Mouse (Mus musculus) forebrain, embryonic 16.5 days (tissue): ENCODE measurements around the gene Sirt2. TPM values are rescaled to one million over a fixed set of nuclear protein-coding genes. Genes with fewer than 3 reads are reported as not detected.

Experiments
- ATAC-seq: fragments of 200-750 bp; cut with Nextera tagmentation; 2 replicates; pipeline ENCODE4 v1.8.0; 2017; ENCODE audit warnings: mild to moderate bottlenecking, moderate library complexity
- H3K27ac ChIP-seq: fragments of 300-500 bp; sonication (generic); 2 replicates; pipeline ENCODE4 v1.5.1; 2014; ENCODE audit warnings: low read length, control low read depth
- H3K27me3 ChIP-seq: fragments of 300-500 bp; sonication (generic); replicated peaks from 2 replicates; pipeline ENCODE4 v1.6.1; 2014; ENCODE audit warnings: low read length; ENCODE audit not compliant: control insufficient read depth, insufficient read depth
- H3K36me3 ChIP-seq: fragments of 300-500 bp; sonication (generic); 2 replicates; pipeline ENCODE4 v1.6.1; 2014; ENCODE audit not compliant: control insufficient read depth, insufficient read depth
- H3K4me1 ChIP-seq: fragments of 300-500 bp; sonication (generic); replicated peaks from 2 replicates; pipeline ENCODE4 v1.6.1; 2014; ENCODE audit warnings: low read length; ENCODE audit not compliant: control insufficient read depth, insufficient read depth
- H3K4me2 ChIP-seq: fragments of 300-500 bp; sonication (generic); 2 replicates; pipeline ENCODE4 v1.6.1; 2014; ENCODE audit warnings: mild to moderate bottlenecking, low read length, control low read depth
- H3K4me3 ChIP-seq: fragments of 300-500 bp; sonication (generic); replicated peaks from 2 replicates; pipeline ENCODE4 v1.5.1; 2014; ENCODE audit warnings: mild to moderate bottlenecking, low read length, control low read depth
- H3K9ac ChIP-seq: fragments of 300-500 bp; sonication (generic); replicated peaks from 2 replicates; pipeline ENCODE4 v1.6.1; 2014; ENCODE audit warnings: low read depth, low read length, control low read depth
- H3K9me3 ChIP-seq: fragments of 300-500 bp; sonication (generic); 2 replicates; pipeline ENCODE4 v1.6.1; 2016; ENCODE audit warnings: low read length; ENCODE audit not compliant: control insufficient read depth
- WGBS: fragments of 180-500 bp; shearing (Covaris S2); extraction: QIAGEN DNeasy Blood & Tissue Kit; methylation state at CpG from one replicate; pipeline ENCODE4 v1.1.7; 2014; 5-methylcytosine and 5-hydroxymethylcytosine counted together
- polyA plus RNA-seq: library from polyadenylated mRNA; unstranded; fragments of >200 nt; fragmentation: Nextera tagmentation; extraction: Ambion mirVana; gene quantifications from 2 replicates; pipeline ENCODE4 v1.2.1, GENCODE M21; 2015

Gene Sirt2
- 107 and 122 TPM in 2 replicates for polyA plus RNA-seq

DNA sequence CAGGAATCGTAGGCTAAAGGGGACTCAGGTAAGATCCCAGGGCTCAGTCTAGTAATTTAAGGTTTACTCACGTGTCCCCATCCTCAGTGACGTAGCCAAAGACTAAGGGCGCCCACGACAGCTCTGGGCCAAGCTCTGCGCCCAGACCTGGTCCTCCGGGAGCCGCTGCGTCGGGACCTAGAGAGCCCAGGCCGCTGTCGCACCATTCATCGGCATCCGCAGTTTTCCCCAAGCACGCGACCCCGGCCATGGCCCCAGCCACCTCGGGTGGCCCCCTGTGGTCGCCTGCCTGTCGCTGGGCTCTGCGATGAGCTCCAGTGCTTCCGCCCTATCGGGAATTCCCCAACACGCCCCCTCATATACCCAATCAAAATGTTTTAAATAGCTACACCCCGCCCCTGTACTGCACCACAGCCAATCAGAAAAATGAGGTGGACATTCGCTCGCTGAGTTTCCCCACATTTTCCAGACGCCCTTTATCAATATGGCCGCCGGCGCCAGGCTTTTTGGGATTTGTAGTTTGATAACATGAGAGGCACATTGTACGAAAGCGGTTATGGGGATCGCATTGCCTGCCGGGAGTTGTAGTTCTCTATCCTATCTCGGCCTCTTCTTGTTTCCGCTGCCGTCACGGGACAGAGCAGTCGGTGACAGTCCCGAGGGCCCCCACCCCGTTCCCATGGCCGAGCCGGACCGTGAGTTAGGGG is at the start of gene Sirt2:
Gene Sirt2, plus strand, starts transcription at position 563 of the 707 bp plus-strand sequence.
- Histone ChIP-seq H3K9ac (peak within 1 kb of the TSS; percentile 79), H3K4me3 (peak within 1 kb of the TSS; percentile 86), H3K27ac (no peak within 1 kb of the TSS), H3K4me1 (peaks cover 19% of the 10 kb centered on the region), H3K4me2 (peak within 1 kb of the TSS; percentile 83), H3K27me3 (no peaks in the 10 kb centered on the region), H3K36me3 (peaks cover 4% of the 10 kb centered on the region; the same call in 1 of the 2 replicates), H3K9me3 (no peaks in the 10 kb centered on the region)
- WGBS, result under 1% methylated on average over 45 of the region's 45 CpGs
- peak; percentile 99 for ATAC-seq

DNA sequence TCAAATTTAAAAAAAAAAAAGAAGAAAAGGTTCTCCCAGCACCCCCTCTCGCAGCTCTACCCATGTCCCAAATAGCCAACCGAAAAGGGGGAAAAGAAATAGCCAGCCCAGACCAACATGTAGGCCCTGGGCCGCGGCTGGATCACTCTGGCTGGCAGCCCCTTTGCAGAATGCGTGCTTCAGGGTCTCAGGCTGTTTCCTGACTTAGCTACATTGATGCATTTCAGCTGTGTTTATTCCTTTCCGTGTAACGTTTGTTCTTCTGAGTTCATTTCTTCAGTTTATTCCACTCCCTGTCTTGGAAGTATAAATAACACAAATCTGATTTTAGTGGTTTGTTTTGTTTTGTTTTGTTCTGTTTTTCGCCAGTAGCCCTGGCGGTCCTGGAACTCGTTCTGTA is 48.8 kb upstream of the Sirt2 start:
- Histone ChIP-seq H3K4me3 (no peak overlapping the region), H3K4me2 (no peak overlapping the region), H3K27ac (no peak overlapping the region), H3K4me1 (peaks cover 10% of the 10 kb centered on the region), H3K9me3 (no peaks in the 10 kb centered on the region), H3K36me3 (no peaks in the 10 kb centered on the region), H3K27me3 (no peaks in the 10 kb centered on the region), H3K9ac (no peak overlapping the region)
- 87% methylated on average over 10 of the region's 10 CpGs for WGBS
- ATAC-seq, result no peak

DNA sequence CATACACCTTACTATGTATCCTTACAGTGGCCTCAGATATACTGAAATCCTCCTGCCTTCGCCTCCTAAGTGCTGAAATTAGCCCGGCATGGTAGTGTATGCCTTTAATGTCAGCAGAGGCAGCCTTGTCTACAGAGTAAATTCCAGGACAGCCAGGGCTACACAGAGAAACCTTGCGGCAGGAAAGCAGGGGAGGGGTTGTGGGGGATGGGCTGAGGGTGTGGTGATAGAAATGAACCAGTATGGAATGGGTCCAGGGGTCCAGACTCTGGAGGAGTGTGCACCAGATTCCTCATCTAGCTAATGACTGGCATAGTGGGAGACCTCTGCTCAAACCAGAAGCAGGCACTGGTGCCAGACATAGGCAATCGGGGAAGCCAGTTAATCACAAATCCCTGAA is 47.4 kb upstream of the Sirt2 start:
- peaks cover 10% of the 10 kb centered on the region for H3K4me1 ChIP-seq
- no peaks in the 10 kb centered on the region for H3K36me3 ChIP-seq
- no peak overlapping the region for H3K9ac ChIP-seq
- H3K4me3 ChIP-seq, result no peak overlapping the region
- WGBS, result 70% methylated on average over 4 of the region's 4 CpGs
- H3K9me3 ChIP-seq, result no peaks in the 10 kb centered on the region
- no peak for ATAC-seq
- H3K4me2 ChIP-seq, result no peak overlapping the region
- no peaks in the 10 kb centered on the region for H3K27me3 ChIP-seq
- no peak overlapping the region for H3K27ac ChIP-seq

DNA sequence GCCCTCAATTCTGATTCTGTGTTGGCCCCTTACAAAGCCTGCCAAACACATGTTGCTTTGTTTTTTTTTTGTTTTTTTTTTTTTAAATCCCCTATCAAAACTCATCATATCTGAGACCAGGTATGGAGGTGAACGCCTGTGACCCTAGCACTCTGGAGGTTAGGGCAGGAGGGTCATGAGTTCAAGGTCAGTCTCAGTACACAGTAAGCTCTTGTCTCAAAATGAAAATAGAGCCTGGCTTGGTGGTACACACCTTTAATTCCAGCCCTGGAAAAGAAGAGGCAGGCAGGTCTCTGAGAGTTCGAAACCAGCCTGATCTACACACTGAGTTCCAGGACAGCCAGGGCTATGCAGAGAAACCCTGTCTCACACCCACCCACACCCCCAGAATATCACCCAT is 46.9 kb upstream of the Sirt2 start:
- WGBS, result 87% methylated on average over 2 of the region's 2 CpGs

DNA sequence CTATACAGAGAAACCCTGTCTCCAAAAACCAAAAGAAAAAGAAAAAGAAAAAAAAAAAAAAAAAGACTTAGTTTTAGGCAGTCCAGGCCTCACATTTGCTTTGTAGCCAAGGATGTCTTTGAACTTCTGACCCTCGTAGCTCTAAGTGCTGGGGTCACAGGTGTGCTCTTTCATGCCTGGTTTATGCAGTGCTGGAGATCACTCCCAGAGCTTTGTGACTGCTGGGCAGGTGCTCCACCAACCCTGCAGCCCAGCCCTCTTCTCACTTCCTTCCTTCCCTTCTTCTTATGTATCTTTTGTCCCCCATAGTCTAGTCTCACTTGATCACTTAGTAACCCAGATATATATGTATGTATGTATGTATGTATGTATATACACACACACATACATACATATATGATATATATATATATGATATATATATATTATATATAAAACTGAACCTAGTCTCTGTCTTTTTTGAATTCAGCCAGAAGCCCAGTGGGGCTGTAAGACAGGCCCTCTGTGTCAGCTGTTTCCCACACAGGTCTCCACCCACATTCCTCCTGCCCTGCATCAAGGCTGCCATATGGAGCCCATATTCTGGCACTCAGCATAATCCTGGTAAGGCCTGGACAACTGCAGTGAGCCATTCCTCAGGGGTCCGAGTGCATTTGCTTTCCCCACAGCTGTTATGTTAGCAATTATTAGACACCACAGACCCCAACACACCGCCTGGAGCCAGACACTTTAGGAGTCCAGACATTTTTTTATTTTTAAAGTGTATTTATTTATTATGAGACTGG is 45.6 kb upstream of the Sirt2 start:
- WGBS, result 82% methylated on average over 3 of the region's 3 CpGs
- Histone ChIP-seq H3K27me3 (no peaks in the 10 kb centered on the region), H3K9me3 (no peaks in the 10 kb centered on the region), H3K9ac (no peak overlapping the region), H3K27ac (no peak overlapping the region), H3K4me2 (no peak overlapping the region), H3K4me1 (peaks cover 10% of the 10 kb centered on the region), H3K4me3 (no peak overlapping the region), H3K36me3 (no peaks in the 10 kb centered on the region)
- ATAC-seq, result no peak

More for the DNA sequence above, 46.9 kb upstream of the Sirt2 start:
- H3K9ac ChIP-seq, result no peak overlapping the region
- H3K4me1 ChIP-seq, result peaks cover 10% of the 10 kb centered on the region
- H3K4me2 ChIP-seq, result no peak overlapping the region
- no peak for ATAC-seq
- H3K27me3 ChIP-seq, result no peaks in the 10 kb centered on the region
- H3K9me3 ChIP-seq, result no peaks in the 10 kb centered on the region
- no peak overlapping the region for H3K4me3 ChIP-seq
- no peak overlapping the region for H3K27ac ChIP-seq
- H3K36me3 ChIP-seq, result no peaks in the 10 kb centered on the region

DNA sequence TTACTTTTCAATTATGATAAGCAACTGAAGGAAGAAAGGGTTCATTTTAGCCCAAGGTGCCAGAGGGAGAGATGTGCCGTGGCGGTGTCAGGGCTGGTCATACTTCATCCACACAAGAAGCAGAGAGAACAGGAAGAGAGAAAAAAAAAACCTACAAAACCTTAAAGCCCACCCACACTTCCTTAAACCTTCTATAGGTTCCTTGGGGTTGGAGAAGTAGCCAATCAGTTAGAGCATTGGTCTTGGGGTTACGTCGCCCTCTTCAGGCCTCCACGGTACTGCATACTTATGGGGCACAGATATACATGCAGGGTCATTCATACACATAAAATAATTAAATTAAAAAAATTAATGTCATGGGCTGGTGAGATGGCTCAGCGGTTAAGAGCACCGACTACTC is 44.5 kb upstream of the Sirt2 start:
- Histone ChIP-seq H3K4me2 (no peak overlapping the region), H3K4me3 (no peak overlapping the region), H3K36me3 (no peaks in the 10 kb centered on the region), H3K27me3 (no peaks in the 10 kb centered on the region), H3K4me1 (no peaks in the 10 kb centered on the region; the same call in 1 of the 2 replicates), H3K9ac (no peak overlapping the region), H3K27ac (no peak overlapping the region), H3K9me3 (no peaks in the 10 kb centered on the region)
- no peak for ATAC-seq
- WGBS, result 97% methylated on average over 7 of the region's 7 CpGs

DNA sequence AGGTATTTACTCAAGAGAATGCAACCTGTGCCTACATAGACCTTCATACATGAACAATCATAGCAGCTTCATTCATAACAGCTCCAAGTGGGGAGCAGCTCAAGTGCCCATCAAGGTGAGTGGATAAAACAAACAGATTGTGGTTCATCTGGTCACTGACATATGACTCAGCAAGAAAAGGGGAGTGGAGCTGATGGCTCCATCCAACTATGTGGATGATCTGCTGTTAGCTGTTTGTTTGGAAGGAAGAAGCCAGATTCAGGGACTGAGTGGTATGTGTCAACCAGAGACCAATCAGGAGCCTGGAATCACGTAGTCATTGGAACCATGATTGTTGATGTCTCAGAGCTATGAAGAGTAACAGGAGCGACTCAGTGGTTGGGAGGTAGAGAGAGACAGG is 41.9 kb upstream of the Sirt2 start:
- H3K9me3 ChIP-seq, result no peaks in the 10 kb centered on the region
- ATAC-seq, result no peak
- H3K4me1 ChIP-seq, result no peaks in the 10 kb centered on the region; the same call in 1 of the 2 replicates
- H3K27me3 ChIP-seq, result no peaks in the 10 kb centered on the region
- no peak overlapping the region for H3K9ac ChIP-seq
- 100% methylated on average over 2 of the region's 2 CpGs for WGBS
- H3K36me3 ChIP-seq, result no peaks in the 10 kb centered on the region
- no peak overlapping the region for H3K4me3 ChIP-seq
- no peak overlapping the region for H3K4me2 ChIP-seq
- H3K27ac ChIP-seq, result no peak overlapping the region

DNA sequence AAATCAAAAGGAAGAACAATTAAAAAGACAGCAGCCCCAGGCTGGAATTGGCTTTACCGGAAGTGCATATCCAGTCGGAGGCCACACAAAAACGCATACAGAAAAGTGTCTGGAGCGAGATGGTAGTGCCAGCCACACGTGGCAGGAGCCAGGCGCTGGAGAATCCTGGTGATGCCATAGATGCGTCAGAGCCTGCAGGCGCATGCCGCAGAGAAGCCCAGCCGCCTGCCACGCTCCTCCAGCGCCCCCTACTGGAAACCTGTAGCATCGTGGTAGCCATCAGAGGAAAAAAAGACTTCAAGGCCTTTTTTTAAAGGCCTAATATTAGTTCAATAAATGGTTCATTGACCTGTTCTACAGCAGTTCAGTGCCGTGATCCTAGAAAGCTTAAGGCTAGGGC is 39.9 kb upstream of the Sirt2 start:
- H3K36me3 ChIP-seq, result no peaks in the 10 kb centered on the region
- peaks cover 5% of the 10 kb centered on the region for H3K9me3 ChIP-seq
- WGBS, result 6% methylated on average over 14 of the region's 14 CpGs
- peak overlapping the region; percentile 42 for H3K4me2 ChIP-seq
- H3K27ac ChIP-seq, result no peak overlapping the region
- no peak overlapping the region for H3K9ac ChIP-seq
- no peaks in the 10 kb centered on the region; the same call in 1 of the 2 replicates for H3K4me1 ChIP-seq
- no peak overlapping the region; the same call in 1 of the 2 replicates for H3K4me3 ChIP-seq
- peak; percentile 78 for ATAC-seq
- no peaks in the 10 kb centered on the region for H3K27me3 ChIP-seq

DNA sequence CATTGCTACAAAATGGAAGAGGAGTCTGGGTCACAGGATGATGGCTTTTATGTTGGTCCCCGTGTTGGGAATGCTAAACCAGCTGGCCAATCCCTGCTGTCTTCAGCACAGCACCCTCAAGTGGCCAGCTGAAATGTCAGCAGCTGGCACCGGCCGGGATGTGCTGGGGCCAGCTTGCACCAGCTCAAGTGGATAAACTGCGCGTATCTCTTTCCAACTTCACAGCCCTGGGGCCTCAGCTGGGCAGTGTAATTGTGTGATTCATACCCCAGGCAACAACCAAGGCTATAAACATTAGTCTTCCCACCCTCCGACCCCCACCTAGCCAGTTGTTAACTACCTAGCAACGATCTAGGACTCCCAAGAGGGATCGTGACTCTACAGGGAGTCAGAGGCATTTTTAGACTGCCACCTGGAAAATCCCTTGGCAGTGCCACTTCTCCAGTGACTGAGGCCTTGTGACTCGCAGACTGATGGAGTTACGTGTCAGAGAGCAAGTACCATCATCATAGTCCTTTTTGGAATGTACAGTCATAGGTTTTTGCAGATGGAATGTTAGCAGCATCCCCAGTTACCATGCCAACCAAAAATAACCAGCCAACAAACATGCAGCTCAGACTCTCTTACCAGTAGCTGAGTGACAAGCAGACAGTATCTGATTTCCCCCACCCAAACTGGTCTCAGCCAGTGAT is 38.7 kb upstream of the Sirt2 start:
- Histone ChIP-seq H3K36me3 (no peaks in the 10 kb centered on the region), H3K27me3 (no peaks in the 10 kb centered on the region), H3K9ac (no peak overlapping the region), H3K4me1 (peaks cover 2% of the 10 kb centered on the region; the same call in 1 of the 2 replicates), H3K27ac (no peak overlapping the region), H3K4me2 (no peak overlapping the region), H3K9me3 (peaks cover 5% of the 10 kb centered on the region), H3K4me3 (no peak overlapping the region)
- 59% methylated on average over 10 of the region's 10 CpGs for WGBS
- no peak for ATAC-seq
